Mouse (Mus musculus) G1E (cell line): ENCODE measurements around the gene Top1.

Experiments used
- CTCF ChIP-seq: IDR thresholded peaks from 2 replicates; pipeline ENCODE4 v1.5.1; 2012; ENCODE audit warnings: low read depth, low read length, inconsistent platforms, mixed read lengths
- GATA1 ChIP-seq: IDR thresholded peaks from 2 replicates; pipeline ENCODE4 v1.6.1; 2012; ENCODE audit warnings: borderline replicate concordance, low read length, inconsistent platforms, mixed read lengths
- GATA2 ChIP-seq: IDR thresholded peaks from 2 replicates; pipeline ENCODE4 v1.6.1; 2012; ENCODE audit warnings: low read depth, low read length, inconsistent platforms, borderline replicate concordance
- POLR2AphosphoS5 ChIP-seq: IDR thresholded peaks from 2 replicates; pipeline ENCODE4 v1.6.1; 2012; ENCODE audit warnings: low read depth, low read length, inconsistent platforms; ENCODE audit not compliant: insufficient replicate concordance
- TAL1 ChIP-seq: conservative IDR thresholded peaks from 2 replicates; pipeline ENCODE4 v1.6.1; 2012; ENCODE audit warnings: low read depth, low read length, inconsistent platforms, mixed read lengths

GRCm38 (mm10) chr2:160725877-160726864 is 80.5 kb downstream of the Top1 start:
- TF ChIP-seq CTCF (no peak), GATA1 (no peak), GATA2 (no peak), TAL1 (no peak), POLR2AphosphoS5 (no peak)
